Mouse (Mus musculus) liver, embryonic 12.5 days (tissue): ENCODE results near the gene Hoxb9. TPM values are rescaled to one million over a fixed set of nuclear protein-coding genes. Genes with fewer than 3 reads are reported as not detected.

ENCODE experiments used
- ATAC-seq: fragments of 200-750 bp; cut with Nextera tagmentation; 2 replicates; pipeline ENCODE4 v1.8.0; 2017; ENCODE audit warnings: moderate number of reproducible peaks, mild to moderate bottlenecking, moderate library complexity
- H3K27ac ChIP-seq: fragments of 300-500 bp; sonication (generic); 2 replicates; pipeline ENCODE4 v1.5.1; 2016; ENCODE audit warnings: mild to moderate bottlenecking
- H3K27me3 ChIP-seq: fragments of 300-500 bp; sonication (generic); replicated peaks from 2 replicates; pipeline ENCODE4 v1.6.1; 2016; ENCODE audit warnings: mild to moderate bottlenecking, moderate library complexity
- H3K36me3 ChIP-seq: fragments of 300-500 bp; sonication (generic); 2 replicates; pipeline ENCODE4 v1.6.1; 2016; ENCODE audit warnings: mild to moderate bottlenecking, moderate library complexity
- H3K4me1 ChIP-seq: fragments of 300-500 bp; sonication (generic); 2 replicates; pipeline ENCODE4 v1.6.1; 2016
- H3K4me2 ChIP-seq: fragments of 300-500 bp; sonication (generic); 2 replicates; pipeline ENCODE4 v1.6.1; 2016; ENCODE audit warnings: mild to moderate bottlenecking, moderate library complexity
- H3K4me3 ChIP-seq: fragments of 300-500 bp; sonication (generic); 2 replicates; pipeline ENCODE4 v1.5.1; 2016; ENCODE audit warnings: mild to moderate bottlenecking, moderate library complexity
- H3K9ac ChIP-seq: fragments of 300-500 bp; sonication (generic); 2 replicates; pipeline ENCODE4 v1.6.1; 2016; ENCODE audit warnings: mild to moderate bottlenecking, moderate library complexity
- H3K9me3 ChIP-seq: fragments of 300-500 bp; sonication (generic); replicated peaks from 2 replicates; pipeline ENCODE4 v1.6.1; 2016; ENCODE audit warnings: mild to moderate bottlenecking, moderate library complexity
- WGBS: fragments of 180-500 bp; shearing (Covaris S2); methylation state at CpG from one replicate; pipeline ENCODE4 v1.1.7; 2016; ENCODE audit not compliant: insufficient replicate concordance; 5-methylcytosine and 5-hydroxymethylcytosine counted together
- polyA plus RNA-seq: library from polyadenylated mRNA; unstranded; fragments of >200 nt; fragmentation: Nextera tagmentation; extraction: Ambion mirVana; gene quantifications from 2 replicates; pipeline ENCODE4 v1.2.1, GENCODE M21; 2016

Gene Hoxb9
- polyA plus RNA-seq, 1 experiment from 2014 or later: not detected

DNA sequence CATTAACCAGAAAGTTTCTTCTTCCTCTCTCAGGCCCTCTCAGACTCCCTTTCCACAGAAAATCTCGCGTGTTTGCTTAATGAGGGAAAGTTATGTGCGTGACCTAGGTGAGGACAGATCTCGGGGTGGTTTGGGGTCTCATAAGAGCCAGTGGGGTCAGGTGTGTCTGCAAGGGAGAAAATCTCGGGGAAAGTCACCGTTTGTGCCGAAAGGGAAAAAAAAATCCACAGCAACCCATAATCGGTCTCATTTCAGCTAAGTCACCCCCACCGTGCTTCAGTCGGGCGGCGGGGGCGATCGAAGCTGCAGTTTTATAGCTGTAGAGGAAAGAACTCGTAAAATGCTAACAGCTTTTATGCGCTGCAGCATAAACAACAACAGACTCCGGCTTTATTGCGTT, 10.1 kb downstream of the Hoxb9 start:
- Histone ChIP-seq H3K36me3 (no peaks in the 10 kb centered on the region), H3K27me3 (peaks cover 100% of the 10 kb centered on the region), H3K4me1 (no peaks in the 10 kb centered on the region), H3K9ac (no peak overlapping the region), H3K4me3 (no peak overlapping the region), H3K27ac (no peak overlapping the region), H3K4me2 (no peak overlapping the region), H3K9me3 (no peaks in the 10 kb centered on the region)
- 7% methylated on average over 18 of the region's 18 CpGs for WGBS
- no peak for ATAC-seq

DNA sequence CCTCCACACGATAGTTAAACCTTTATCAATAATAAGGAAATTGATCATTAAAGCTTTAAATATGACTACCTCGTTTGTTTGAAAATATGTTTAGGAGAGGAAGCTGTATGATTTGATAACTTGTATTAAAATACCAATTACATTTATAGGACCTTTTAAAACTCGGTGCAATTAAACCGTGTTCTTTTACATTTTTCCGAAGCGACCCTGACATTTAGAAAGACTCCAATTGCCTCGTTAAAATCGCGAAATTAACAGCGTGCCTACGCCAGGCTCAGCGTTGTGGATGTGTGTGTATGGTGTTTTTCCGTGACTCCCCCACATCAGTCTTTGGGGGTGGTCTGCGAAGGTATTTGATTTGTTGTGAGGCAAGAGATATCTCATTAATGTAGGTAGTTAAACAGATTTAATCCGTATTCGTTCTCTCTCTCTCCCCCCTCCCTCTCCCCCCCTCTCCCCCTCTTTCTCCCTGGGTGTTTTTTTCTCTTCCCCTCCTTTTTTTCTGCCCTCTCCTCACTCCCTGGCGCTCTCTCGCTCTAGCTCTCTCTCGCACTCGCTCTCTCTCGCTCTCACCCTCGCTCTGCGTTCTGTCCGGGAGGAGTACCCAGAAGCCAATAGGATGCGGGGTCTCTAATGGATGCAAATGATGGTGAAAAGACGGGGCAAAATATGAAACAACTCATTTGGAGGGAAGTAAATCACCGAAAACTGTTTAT, 10.8 kb downstream of the Hoxb9 start, which contains the start of gene Hoxb8:
Gene Hoxb8 (plus strand): TSS at position 51 of the 716 bp plus-strand sequence.
- H3K9ac ChIP-seq: no peak within 1 kb of the TSS
- H3K27ac ChIP-seq: no peak within 1 kb of the TSS
- H3K36me3 ChIP-seq: no peaks in the 10 kb centered on the region
- no peak for ATAC-seq
- H3K4me3 ChIP-seq: no peak within 1 kb of the TSS
- H3K4me1 ChIP-seq: peaks cover 4% of the 10 kb centered on the region; the same call in 1 of the 2 replicates
- H3K9me3 ChIP-seq: no peaks in the 10 kb centered on the region
- peaks cover 100% of the 10 kb centered on the region for H3K27me3 ChIP-seq
- no peak within 1 kb of the TSS for H3K4me2 ChIP-seq
- 2% methylated on average over 27 of the region's 27 CpGs for WGBS

DNA sequence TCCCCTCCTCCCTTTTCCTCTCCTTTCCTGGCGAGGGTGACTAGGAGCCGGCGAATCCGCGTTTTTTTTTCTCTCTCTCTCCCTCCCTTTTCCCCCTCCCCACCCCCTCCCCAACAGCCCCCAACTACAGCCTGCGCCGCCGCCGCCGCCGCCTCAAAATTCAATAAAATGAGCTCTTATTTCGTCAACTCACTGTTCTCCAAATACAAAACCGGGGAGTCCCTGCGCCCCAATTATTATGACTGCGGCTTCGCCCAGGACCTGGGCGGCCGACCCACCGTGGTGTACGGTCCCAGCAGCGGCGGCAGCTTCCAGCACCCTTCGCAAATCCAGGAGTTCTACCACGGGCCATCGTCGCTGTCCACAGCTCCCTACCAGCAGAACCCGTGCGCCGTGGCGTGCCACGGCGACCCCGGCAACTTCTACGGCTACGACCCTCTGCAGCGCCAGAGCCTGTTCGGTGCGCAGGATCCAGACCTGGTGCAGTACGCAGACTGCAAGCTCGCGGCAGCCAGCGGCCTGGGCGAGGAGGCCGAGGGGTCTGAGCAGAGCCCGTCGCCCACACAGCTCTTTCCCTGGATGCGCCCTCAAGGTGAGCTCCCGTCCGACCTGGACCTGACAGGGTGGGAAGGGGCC, 11.7 kb downstream of the Hoxb9 start:
- Histone ChIP-seq H3K4me2 (peak overlapping the region; percentile 13; the same call in 1 of the 2 replicates), H3K27me3 (peaks cover 100% of the 10 kb centered on the region), H3K27ac (no peak overlapping the region), H3K4me1 (peaks cover 5% of the 10 kb centered on the region; the same call in 1 of the 2 replicates), H3K9ac (no peak overlapping the region), H3K36me3 (no peaks in the 10 kb centered on the region), H3K9me3 (no peaks in the 10 kb centered on the region), H3K4me3 (no peak overlapping the region)
- no peak for ATAC-seq
- 1% methylated on average over 49 of the region's 49 CpGs for WGBS

DNA sequence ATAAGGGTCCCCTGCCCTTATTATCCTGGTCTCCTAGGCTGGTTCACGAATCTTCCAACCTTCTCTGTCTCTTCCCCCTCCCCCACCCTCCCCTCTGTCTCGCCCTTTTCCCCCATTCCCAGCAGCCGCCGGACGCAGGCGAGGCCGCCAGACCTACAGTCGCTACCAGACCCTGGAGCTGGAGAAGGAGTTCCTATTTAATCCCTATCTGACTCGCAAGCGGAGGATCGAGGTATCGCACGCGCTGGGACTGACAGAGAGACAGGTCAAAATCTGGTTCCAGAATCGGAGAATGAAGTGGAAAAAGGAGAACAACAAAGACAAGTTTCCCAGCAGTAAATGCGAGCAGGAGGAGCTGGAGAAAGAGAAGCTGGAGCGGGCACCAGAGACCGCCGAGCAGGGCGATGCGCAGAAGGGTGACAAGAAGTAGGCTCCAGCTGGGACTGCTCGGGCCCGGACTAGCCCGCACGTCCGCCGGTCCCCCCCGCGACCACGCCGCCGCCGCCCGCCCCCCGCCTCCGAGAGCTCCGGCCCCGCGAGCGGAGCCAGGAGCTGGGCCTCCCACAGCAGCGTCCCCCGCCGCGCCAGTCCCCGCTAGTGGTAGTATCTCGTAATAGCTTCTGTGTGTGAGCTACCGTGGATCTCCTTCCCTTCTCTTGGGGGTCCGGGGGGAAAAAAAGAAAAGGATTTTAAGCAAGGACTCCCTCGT, 12.9 kb downstream of the Hoxb9 start:
- Histone ChIP-seq H3K4me1 (peaks cover 5% of the 10 kb centered on the region; the same call in 1 of the 2 replicates), H3K36me3 (no peaks in the 10 kb centered on the region), H3K4me3 (peak overlapping the region; percentile 19; the same call in 1 of the 2 replicates), H3K4me2 (peak overlapping the region; percentile 54), H3K9ac (no peak overlapping the region), H3K9me3 (no peaks in the 10 kb centered on the region), H3K27ac (no peak overlapping the region), H3K27me3 (peaks cover 100% of the 10 kb centered on the region)
- 2% methylated on average over 49 of the region's 49 CpGs for WGBS
- no peak for ATAC-seq

DNA sequence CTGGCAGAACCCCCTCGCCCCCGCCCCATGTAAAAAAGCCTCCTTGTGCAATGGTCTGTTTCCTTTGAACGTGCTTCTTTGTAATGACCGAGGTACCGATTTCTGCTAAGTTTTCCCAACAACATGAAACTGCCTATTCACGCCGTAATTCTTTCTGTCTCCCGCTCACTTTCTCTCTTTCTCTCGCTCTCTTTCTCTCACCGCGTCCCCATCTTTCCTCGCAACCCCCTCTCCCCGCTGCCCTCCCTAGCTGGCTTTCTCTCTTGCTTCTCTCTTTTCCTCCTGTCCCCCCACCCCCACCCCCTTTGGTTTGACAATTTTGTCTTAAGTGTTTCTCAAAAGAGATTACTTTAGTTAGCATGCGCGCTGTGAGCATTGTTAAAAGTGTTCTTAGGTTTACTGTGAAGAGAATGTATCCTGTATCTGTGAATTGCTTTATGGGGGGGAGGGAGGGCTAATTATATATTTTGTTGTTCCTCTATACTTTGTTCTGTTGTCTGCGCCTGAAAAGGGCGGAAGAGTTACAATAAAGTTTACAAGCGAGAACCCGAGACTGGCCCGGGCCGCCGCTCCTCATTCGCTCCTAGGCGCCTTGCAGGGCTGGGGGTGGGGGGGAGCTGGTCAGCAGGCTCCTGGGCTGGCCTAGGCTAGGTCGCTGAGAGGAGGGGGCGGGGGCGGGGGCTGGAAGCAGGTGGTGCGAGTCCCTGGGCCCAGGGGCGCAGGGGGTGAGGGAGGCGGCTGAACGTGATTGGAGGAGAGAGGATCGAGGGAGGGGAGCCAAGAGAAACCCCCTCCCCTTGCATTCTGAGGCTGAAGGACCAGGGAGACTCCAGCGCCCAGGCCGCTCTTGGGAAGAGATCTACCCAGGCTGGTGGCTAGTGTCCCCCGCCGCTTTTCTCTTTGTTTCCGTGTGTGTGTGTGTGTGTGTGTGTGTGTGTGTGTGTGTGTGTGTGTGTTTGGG, 13.8 kb downstream of the Hoxb9 start:
- H3K4me3 ChIP-seq: peak overlapping the region; percentile 19; the same call in 1 of the 2 replicates
- no peaks in the 10 kb centered on the region for H3K36me3 ChIP-seq
- H3K27me3 ChIP-seq: peaks cover 100% of the 10 kb centered on the region
- peaks cover 5% of the 10 kb centered on the region; the same call in 1 of the 2 replicates for H3K4me1 ChIP-seq
- no peak overlapping the region for H3K9ac ChIP-seq
- H3K4me2 ChIP-seq: peak overlapping the region; percentile 55
- no peaks in the 10 kb centered on the region for H3K9me3 ChIP-seq
- no peak overlapping the region for H3K27ac ChIP-seq
- ATAC-seq: no peak
- WGBS: 2% methylated on average over 37 of the region's 37 CpGs

DNA sequence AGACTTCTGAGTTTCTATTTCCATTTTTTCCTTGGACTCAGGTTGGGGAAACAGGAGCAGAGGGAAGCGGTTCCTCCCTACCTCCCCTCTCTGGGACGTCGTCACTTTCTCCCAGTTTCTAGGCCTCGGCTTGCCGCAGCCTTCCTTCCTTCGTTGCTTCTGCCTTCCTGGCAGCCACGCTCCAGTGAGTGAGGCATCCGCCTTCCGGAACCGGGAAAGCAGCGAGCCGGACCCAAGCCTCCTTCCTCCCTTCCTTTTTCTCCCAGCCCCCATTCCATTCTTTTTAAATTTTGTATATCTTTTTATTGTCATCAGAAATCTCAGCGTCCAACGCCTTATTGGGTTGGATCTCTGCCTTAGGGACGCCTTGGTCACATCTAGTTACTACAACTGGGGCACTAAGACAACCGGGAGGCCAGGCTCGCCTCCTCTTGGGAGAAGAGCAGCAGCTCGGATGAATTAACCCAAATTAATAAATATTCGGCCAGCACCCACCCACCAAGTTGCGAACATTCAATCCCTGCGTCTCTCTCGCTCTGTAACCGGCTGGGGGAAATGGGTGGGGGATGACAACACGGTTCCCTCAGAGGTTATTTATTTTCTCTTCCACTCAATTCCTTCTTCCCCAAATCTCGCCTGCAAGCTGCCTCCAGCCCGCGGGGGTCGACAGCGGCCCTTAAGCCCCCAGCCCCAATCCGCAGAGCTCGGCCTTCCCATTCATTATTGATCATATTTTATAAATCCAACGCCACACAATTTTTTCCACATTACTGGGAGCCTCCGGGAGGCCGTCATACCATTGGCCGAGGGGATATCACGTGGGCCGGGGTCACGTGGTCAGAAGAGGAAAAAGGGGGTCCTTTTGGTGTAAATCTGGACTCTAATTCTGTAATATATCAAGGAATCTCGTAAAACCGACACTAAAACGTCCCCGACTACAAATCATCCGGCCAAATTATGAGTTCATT, 14.8 kb downstream of the Hoxb9 start, which contains the start of gene Hoxb7:
Gene Hoxb7 (plus strand): TSS at position 853 of the 968 bp plus-strand sequence.
- Histone ChIP-seq H3K9me3 (no peaks in the 10 kb centered on the region), H3K4me3 (peak within 1 kb of the TSS; percentile 38), H3K9ac (no peak within 1 kb of the TSS), H3K36me3 (no peaks in the 10 kb centered on the region), H3K27ac (no peak within 1 kb of the TSS), H3K27me3 (peaks cover 100% of the 10 kb centered on the region), H3K4me1 (peaks cover 5% of the 10 kb centered on the region; the same call in 1 of the 2 replicates), H3K4me2 (peak within 1 kb of the TSS; percentile 55)
- WGBS: 1% methylated on average over 43 of the region's 43 CpGs
- no peak for ATAC-seq

DNA sequence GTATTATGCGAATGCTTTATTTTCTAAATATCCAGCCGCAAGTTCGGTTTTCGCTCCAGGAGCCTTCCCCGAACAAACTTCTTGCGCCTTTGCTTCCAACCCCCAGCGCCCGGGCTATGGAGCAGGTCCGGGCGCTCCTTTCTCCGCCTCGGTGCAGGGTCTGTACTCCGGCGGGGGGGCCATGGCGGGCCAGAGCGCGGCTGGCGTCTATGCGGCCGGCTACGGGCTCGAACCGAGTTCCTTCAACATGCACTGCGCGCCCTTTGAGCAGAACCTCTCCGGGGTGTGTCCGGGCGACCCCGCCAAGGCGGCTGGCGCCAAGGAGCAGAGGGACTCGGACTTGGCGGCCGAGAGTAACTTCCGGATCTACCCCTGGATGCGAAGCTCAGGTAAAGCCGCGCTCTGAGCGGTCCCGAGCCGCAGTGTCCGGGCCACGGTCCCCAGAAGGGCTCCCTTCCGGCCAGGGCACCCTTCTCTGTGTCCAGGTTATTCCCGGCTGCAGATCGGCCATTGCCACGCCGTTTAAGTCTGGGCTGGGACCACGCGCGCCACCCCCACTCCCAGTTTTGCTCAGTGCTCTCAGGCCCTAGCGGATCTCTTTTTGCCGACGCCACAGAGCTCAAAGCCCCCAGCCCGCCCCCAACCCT, 15.6 kb downstream of the Hoxb9 start:
- 1% methylated on average over 55 of the region's 55 CpGs for WGBS
- Histone ChIP-seq H3K4me2 (peak overlapping the region; percentile 55), H3K27me3 (peaks cover 99% of the 10 kb centered on the region), H3K9ac (no peak overlapping the region), H3K9me3 (no peaks in the 10 kb centered on the region), H3K36me3 (no peaks in the 10 kb centered on the region), H3K27ac (no peak overlapping the region), H3K4me3 (peak overlapping the region; percentile 38), H3K4me1 (peaks cover 5% of the 10 kb centered on the region; the same call in 1 of the 2 replicates)
- no peak for ATAC-seq

DNA sequence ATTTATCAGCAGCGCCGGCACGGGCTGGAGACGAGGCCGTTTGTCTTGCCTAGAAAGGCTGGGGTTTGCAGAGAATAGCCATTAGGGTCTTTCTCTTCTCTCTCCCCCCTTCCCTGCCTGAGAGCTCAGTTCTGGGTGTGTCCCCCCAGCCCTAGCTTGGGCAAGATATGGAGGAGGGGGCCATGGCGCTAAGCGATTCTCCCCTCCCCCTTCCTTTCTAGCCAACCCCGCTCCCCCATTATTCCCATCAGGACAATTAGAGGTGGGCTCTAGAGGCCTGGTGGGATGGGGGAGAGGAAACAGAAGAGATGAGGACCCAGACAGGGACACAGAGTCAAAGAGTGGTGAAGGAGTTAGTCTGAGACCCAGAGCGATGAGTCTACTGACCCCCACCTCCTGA, 16.2 kb downstream of the Hoxb9 start:
- Histone ChIP-seq H3K4me1 (peaks cover 5% of the 10 kb centered on the region; the same call in 1 of the 2 replicates), H3K27ac (no peak overlapping the region), H3K4me3 (no peak overlapping the region), H3K9ac (no peak overlapping the region), H3K27me3 (peaks cover 99% of the 10 kb centered on the region), H3K4me2 (peak overlapping the region; percentile 55), H3K9me3 (no peaks in the 10 kb centered on the region), H3K36me3 (no peaks in the 10 kb centered on the region)
- 4% methylated on average over 9 of the region's 9 CpGs for WGBS
- no peak for ATAC-seq

DNA sequence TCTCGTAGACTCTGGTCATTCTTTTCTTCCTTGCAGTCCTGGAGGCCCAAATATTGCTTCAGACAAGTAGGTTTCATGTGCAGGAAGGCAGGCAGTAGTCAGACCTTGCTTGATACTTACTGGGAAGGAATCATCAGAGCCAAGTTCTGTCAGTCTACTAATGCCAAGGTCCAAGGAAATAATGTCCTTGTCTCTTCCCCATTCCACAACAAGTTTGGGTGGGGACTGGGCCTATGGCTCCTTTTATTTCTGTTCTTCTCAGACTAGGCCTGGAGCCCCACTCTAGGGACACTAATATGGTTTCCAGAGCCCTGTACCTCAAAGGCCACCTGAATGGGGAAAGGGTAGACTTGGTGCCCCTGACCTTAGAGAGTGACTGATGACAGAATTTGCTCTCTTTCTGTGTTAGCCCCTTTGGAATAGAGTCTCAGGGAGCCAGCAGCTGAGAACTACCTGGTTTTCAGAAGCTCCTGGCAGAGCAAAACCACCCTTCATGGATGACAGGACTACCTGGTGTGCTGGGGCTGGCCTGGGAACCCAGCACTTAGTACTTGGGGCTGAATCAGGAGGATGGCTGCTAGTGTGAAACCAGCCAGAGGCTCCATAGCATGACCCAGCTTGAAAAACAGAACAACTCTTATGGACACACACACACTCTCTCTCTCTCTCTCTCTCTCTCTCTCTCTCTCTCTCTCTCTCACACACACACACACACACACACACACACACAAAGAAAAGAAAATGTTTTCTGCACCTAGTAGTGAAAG, 17.4 kb downstream of the Hoxb9 start:
- no peak overlapping the region for H3K9ac ChIP-seq
- no peak for ATAC-seq
- no peaks in the 10 kb centered on the region for H3K9me3 ChIP-seq
- WGBS: 25% methylated on average over 1 of the region's 1 CpGs
- no peaks in the 10 kb centered on the region for H3K36me3 ChIP-seq
- H3K27me3 ChIP-seq: peaks cover 99% of the 10 kb centered on the region
- no peak overlapping the region for H3K4me3 ChIP-seq
- no peak overlapping the region for H3K4me2 ChIP-seq
- peaks cover 5% of the 10 kb centered on the region; the same call in 1 of the 2 replicates for H3K4me1 ChIP-seq
- no peak overlapping the region for H3K27ac ChIP-seq
